Mouse (Mus musculus) liver, embryonic 15.5 days (tissue): ENCODE results near the gene Cd302. TPM values are rescaled to one million over a fixed set of nuclear protein-coding genes. Genes with fewer than 3 reads are reported as not detected.

Experiments
- ATAC-seq: fragments of 200-750 bp; cut with Nextera tagmentation; 2 replicates; pipeline ENCODE4 v1.8.0; 2017; ENCODE audit warnings: moderate number of reproducible peaks, mild to moderate bottlenecking, moderate library complexity; ENCODE audit not compliant: insufficient read depth
- H3K27ac ChIP-seq: fragments of 300-500 bp; sonication (generic); replicated peaks from 2 replicates; pipeline ENCODE4 v1.5.1; 2015; ENCODE audit warnings: mild to moderate bottlenecking, inconsistent platforms
- H3K27me3 ChIP-seq: fragments of 300-500 bp; sonication (generic); 2 replicates; pipeline ENCODE4 v1.6.1; 2015; ENCODE audit warnings: mild to moderate bottlenecking, inconsistent platforms
- H3K36me3 ChIP-seq: fragments of 300-500 bp; sonication (generic); replicated peaks from 2 replicates; pipeline ENCODE4 v1.6.1; 2015; ENCODE audit warnings: moderate library complexity, mild to moderate bottlenecking, inconsistent platforms
- H3K4me1 ChIP-seq: fragments of 300-500 bp; sonication (generic); replicated peaks from 2 replicates; pipeline ENCODE4 v1.6.1; 2015; ENCODE audit warnings: inconsistent platforms
- H3K4me2 ChIP-seq: fragments of 300-500 bp; sonication (generic); 2 replicates; pipeline ENCODE4 v1.6.1; 2015; ENCODE audit warnings: moderate library complexity, mild to moderate bottlenecking, inconsistent platforms
- H3K4me3 ChIP-seq: fragments of 300-500 bp; sonication (generic); replicated peaks from 2 replicates; pipeline ENCODE4 v1.5.1; 2015; ENCODE audit warnings: mild to moderate bottlenecking, inconsistent platforms
- H3K9ac ChIP-seq: fragments of 300-500 bp; sonication (generic); 2 replicates; pipeline ENCODE4 v1.6.1; 2015; ENCODE audit warnings: moderate library complexity, mild to moderate bottlenecking, inconsistent platforms
- H3K9me3 ChIP-seq: fragments of 300-500 bp; sonication (generic); replicated peaks from 2 replicates; pipeline ENCODE4 v1.6.1; 2016; ENCODE audit warnings: inconsistent platforms
- WGBS: fragments of 180-500 bp; shearing (Covaris S2); methylation state at CpG from one replicate; pipeline ENCODE4 v1.1.7; 2015; ENCODE audit warnings: mixed read lengths; ENCODE audit not compliant: insufficient replicate concordance; 5-methylcytosine and 5-hydroxymethylcytosine counted together
- polyA plus RNA-seq: library from polyadenylated mRNA; unstranded; fragments of >200 nt; fragmentation: Nextera tagmentation; extraction: Ambion mirVana; gene quantifications from 2 replicates; pipeline ENCODE4 v1.2.1, GENCODE M21; 2015

Cd302 gene
- polyA plus RNA-seq: 91.1 and 91.3 TPM in 2 replicates

DNA sequence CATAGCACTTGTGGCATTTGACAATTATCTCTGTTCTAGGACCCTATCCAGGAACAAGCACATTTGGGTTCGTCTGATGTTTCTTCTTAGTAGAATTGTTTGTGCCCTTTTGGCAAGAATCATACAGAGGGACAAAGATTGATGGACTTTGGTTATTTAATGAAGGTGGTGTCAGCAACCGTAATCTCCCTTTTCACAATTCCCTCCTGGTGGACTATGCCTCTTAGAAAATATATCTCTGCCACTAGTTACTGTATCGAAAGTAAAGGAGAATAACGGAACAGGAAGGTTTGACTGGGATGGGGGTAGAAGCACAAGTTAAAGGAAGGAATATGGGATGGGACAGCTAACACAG lies at the start of gene Cd302:
Gene Cd302 (minus strand): TSS at position 22 of the 355 bp plus-strand sequence.
- no peaks in the 10 kb centered on the region for H3K36me3 ChIP-seq
- H3K27ac ChIP-seq: peak within 1 kb of the TSS; percentile 79
- H3K4me3 ChIP-seq: peak within 1 kb of the TSS; percentile 51
- 32% methylated on average over 4 of the region's 4 CpGs for WGBS
- H3K9me3 ChIP-seq: no peaks in the 10 kb centered on the region
- peaks cover 7% of the 10 kb centered on the region; the same call in 1 of the 2 replicates for H3K4me1 ChIP-seq
- ATAC-seq: peak; percentile 39; the same call in 1 of the 2 replicates
- peak within 1 kb of the TSS; percentile 30; the same call in 1 of the 2 replicates for H3K9ac ChIP-seq
- peaks cover 28% of the 10 kb centered on the region for H3K27me3 ChIP-seq
- H3K4me2 ChIP-seq: peak within 1 kb of the TSS; percentile 64

DNA sequence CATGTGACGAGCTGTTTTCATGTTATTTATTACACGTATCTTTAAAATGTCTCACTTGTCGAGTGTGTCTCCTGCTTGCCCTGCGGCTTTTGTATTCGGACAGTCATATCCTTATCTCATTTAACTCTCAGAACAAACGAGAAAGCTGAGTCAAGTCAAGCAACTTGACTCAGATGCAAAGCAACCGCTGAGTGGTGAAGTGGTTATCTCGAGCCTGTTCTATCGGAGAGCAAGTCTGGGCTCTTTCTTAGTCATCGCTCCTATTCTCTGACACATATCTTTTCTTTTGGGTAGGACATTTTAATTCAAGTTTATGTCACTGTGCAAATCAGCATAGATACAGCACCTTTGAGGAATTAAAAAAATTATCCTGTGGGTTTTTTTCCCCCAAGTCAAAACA lies 44.4 kb upstream of the Cd302 start:
- H3K36me3 ChIP-seq: no peaks in the 10 kb centered on the region
- 64% methylated on average over 10 of the region's 10 CpGs for WGBS
- no peak overlapping the region for H3K9ac ChIP-seq
- no peak overlapping the region for H3K4me3 ChIP-seq
- no peak overlapping the region for H3K4me2 ChIP-seq
- H3K27ac ChIP-seq: no peak overlapping the region
- no peak for ATAC-seq
- H3K4me1 ChIP-seq: no peaks in the 10 kb centered on the region
- no peaks in the 10 kb centered on the region for H3K9me3 ChIP-seq
- H3K27me3 ChIP-seq: no peaks in the 10 kb centered on the region

DNA sequence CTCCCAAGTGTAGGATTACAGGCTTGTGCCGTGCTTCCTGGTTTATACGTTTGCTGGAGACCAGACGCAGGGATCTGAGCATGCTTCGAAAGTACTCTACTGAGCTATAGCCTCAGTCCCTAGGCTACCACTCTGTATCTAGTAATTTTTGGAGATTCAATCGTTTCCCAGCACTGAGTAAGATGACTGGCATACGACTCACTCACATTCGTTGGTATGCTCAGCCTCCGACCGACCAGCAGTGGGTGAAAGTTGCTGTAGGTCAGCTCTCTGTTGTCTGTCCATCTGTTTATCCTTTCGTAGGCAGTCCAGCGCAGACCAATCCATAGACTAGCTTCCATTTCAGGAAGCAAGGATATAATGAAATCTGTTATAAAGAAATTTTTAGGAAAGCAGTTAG lies 43.3 kb upstream of the Cd302 start:
- 72% methylated on average over 11 of the region's 11 CpGs for WGBS
- Histone ChIP-seq H3K27ac (no peak overlapping the region), H3K4me1 (no peaks in the 10 kb centered on the region), H3K27me3 (no peaks in the 10 kb centered on the region), H3K9me3 (no peaks in the 10 kb centered on the region), H3K4me2 (no peak overlapping the region), H3K36me3 (no peaks in the 10 kb centered on the region), H3K9ac (no peak overlapping the region), H3K4me3 (no peak overlapping the region)
- ATAC-seq: no peak

DNA sequence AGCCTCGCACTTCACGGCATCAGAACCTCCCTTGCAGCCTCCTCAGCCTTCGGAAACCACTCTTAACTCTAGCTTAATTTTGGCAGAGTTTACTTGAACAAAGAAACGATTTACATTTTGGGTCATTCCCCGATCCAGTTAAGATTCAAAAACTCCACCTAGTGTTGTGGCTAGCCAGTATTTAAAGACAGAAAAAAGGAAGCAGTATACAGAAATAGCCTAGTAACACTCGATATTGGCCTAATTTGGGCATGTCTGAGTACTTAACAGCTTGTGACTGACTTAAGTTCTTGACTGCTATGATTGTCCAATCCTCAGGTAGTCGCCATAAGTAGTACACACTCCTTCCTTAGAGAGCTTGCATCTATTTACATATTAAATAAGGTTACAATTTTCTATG lies 42.7 kb upstream of the Cd302 start:
- H3K4me2 ChIP-seq: no peak overlapping the region
- H3K4me3 ChIP-seq: no peak overlapping the region
- H3K4me1 ChIP-seq: no peaks in the 10 kb centered on the region
- 58% methylated on average over 7 of the region's 7 CpGs for WGBS
- no peak overlapping the region for H3K27ac ChIP-seq
- ATAC-seq: no peak
- no peak overlapping the region for H3K9ac ChIP-seq
- no peaks in the 10 kb centered on the region for H3K36me3 ChIP-seq
- no peaks in the 10 kb centered on the region for H3K27me3 ChIP-seq
- no peaks in the 10 kb centered on the region for H3K9me3 ChIP-seq

DNA sequence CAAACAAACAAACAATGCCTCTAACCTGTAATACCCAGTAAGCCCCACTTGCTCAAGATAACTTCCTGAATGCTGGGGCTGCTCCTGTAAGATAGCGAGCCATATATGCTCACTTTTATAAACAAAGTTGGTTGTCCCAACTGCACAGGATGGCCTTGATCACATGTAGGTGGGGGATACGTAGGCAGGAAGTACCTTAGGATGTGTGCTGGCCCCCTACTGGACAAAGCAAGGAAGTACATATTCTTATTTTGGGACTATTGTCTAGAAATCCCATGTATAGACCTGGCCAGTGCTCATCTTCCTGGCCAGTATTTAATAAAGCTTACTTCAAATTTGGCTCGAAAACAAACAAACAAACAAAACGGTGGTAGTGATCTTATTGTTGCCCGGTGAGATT lies 39.1 kb upstream of the Cd302 start:
- Histone ChIP-seq H3K9me3 (no peaks in the 10 kb centered on the region), H3K27ac (no peak overlapping the region), H3K4me3 (no peak overlapping the region), H3K4me1 (no peaks in the 10 kb centered on the region), H3K36me3 (0 out of 2 replicates have a peak, but pooled peaks cover 2% of the 10 kb centered on the region), H3K9ac (no peak overlapping the region), H3K27me3 (no peaks in the 10 kb centered on the region), H3K4me2 (no peak overlapping the region)
- ATAC-seq: no peak
- 48% methylated on average over 5 of the region's 5 CpGs for WGBS

DNA sequence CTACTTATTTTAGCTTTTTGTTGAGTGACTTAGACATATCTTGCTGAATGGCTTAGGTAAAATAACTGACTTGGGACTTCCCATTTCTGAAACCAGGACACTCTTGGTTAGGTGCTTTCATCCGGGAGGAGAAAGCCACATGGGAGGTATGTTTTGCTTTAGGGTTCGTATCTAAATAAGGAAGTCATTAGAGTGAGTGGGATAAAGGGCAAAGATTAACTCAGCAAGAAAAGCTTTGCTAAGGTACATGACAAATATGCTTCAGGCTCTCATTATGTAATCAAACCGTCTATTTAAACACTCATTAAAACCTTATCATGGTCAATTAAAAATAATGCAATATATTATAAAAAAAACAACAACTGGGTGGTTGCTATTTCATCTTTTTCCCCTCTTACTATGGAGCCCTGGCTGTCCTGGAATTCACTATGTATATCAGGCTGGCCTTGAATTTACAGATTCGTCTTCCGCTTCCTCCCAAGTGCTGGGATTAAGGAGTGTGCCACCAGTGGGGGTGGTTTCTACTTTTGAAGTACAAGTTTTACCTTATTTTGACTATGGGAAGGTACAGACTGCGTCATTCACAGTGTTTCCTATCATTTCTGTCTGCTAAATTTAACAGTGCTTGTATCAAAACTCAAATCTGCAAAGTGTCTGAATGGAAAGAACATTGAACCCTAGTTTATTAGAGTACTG lies 37.9 kb upstream of the Cd302 start:
- Histone ChIP-seq H3K9ac (no peak overlapping the region), H3K4me1 (no peaks in the 10 kb centered on the region), H3K27ac (no peak overlapping the region), H3K9me3 (no peaks in the 10 kb centered on the region), H3K4me2 (no peak overlapping the region), H3K4me3 (no peak overlapping the region), H3K27me3 (no peaks in the 10 kb centered on the region), H3K36me3 (0 out of 2 replicates have a peak, but pooled peaks cover 6% of the 10 kb centered on the region)
- ATAC-seq: no peak
- 58% methylated on average over 6 of the region's 6 CpGs for WGBS

DNA sequence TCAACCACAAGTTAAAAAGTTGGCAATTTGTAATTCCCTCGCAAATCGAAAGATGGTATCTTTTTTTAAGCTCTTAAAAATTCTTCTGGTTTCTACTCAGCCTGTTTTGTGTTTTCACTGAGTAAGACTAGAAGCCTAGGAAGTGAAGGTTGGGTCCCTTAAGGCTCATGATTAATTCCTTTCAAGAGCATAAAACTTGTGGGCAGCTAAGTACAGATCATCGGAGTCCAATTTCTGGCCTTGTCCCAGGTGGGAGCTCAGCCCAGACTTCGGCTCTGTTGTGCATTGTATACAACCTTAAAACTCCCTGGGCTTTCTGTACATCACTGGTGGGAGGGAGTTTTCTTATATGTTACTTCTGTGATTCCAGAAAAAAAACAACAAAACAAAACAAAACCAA lies 19.5 kb upstream of the Cd302 start:
- no peak for ATAC-seq
- no peaks in the 10 kb centered on the region for H3K9me3 ChIP-seq
- H3K4me2 ChIP-seq: no peak overlapping the region
- no peak overlapping the region for H3K4me3 ChIP-seq
- H3K4me1 ChIP-seq: no peaks in the 10 kb centered on the region
- H3K27ac ChIP-seq: no peak overlapping the region
- H3K36me3 ChIP-seq: peaks cover 4% of the 10 kb centered on the region
- H3K27me3 ChIP-seq: no peaks in the 10 kb centered on the region
- no peak overlapping the region for H3K9ac ChIP-seq
- WGBS: 88% methylated on average over 4 of the region's 4 CpGs

DNA sequence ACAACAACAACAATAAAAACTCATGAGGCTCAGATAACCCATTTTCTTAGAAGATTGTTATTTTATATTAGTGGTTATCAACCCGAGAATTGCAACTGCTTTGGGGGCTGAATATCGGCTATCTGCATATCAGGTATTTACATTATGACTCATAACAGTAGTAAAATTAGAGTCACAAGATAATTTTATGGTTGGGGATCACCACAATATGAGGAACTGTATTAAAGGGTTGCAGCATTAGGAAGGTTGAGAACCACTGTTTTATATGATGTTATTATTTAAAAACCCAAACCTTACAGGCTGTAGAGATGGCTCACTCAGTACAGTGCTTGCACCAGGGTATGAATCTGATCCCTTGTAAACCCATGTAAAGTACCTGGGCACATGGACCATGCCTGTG lies 15.0 kb upstream of the Cd302 start:
- Histone ChIP-seq H3K4me2 (no peak overlapping the region), H3K9ac (no peak overlapping the region), H3K4me1 (no peaks in the 10 kb centered on the region), H3K9me3 (no peaks in the 10 kb centered on the region), H3K36me3 (peaks cover 10% of the 10 kb centered on the region), H3K27me3 (no peaks in the 10 kb centered on the region), H3K4me3 (no peak overlapping the region), H3K27ac (no peak overlapping the region)
- 63% methylated on average over 2 of the region's 2 CpGs for WGBS
- no peak for ATAC-seq

DNA sequence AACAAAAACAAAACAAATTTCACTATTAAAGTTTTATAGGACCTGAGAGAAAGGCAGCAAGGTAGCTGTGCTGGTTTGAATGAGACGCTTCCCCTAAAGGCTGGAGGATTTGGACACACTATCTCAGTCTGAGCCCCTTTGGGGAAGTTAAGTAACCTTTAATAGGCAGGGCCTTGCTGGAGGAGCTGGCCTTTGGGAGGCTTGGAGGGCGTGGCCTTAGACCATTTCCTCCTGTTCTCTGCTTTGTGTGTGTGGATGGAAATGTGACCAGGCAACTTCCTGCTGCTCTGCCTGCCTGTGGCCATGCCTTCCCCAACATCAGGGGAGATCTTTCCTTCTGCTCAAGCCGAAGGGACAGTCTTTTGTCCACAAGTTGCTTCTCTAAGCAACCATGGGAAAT lies 14.0 kb upstream of the Cd302 start:
- Histone ChIP-seq H3K36me3 (peaks cover 10% of the 10 kb centered on the region), H3K4me1 (no peaks in the 10 kb centered on the region), H3K27me3 (no peaks in the 10 kb centered on the region), H3K4me2 (no peak overlapping the region), H3K4me3 (no peak overlapping the region), H3K27ac (no peak overlapping the region), H3K9ac (no peak overlapping the region), H3K9me3 (no peaks in the 10 kb centered on the region)
- ATAC-seq: no peak
- WGBS: 27% methylated on average over 3 of the region's 3 CpGs

DNA sequence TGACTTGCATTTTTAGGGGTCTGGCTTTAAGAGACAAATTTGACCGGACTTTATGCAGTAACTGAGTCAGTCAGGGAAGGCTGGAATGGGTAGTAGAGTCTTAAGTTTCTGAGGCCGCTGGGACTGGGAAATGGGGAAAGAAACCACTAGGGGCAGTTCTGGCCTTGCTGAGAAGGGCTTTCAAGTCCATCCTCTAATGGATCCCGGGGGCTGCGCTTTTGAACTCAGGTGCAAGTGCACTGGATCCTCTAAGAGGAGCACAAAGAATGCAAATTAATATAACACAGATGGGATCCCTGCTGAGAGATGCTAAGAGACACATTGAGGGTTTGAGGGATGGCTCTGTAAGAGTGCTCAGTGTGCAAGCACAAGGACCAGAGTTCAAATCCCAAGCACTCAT lies 7.1 kb upstream of the Cd302 start:
- ATAC-seq: no peak
- WGBS: 67% methylated on average over 4 of the region's 4 CpGs
- H3K4me2 ChIP-seq: no peak overlapping the region
- no peak overlapping the region for H3K4me3 ChIP-seq
- H3K27me3 ChIP-seq: no peaks in the 10 kb centered on the region
- H3K9me3 ChIP-seq: no peaks in the 10 kb centered on the region
- no peaks in the 10 kb centered on the region for H3K36me3 ChIP-seq
- no peak overlapping the region for H3K27ac ChIP-seq
- H3K9ac ChIP-seq: no peak overlapping the region
- H3K4me1 ChIP-seq: 0 out of 2 replicates have a peak, but pooled peaks cover 3% of the 10 kb centered on the region

DNA sequence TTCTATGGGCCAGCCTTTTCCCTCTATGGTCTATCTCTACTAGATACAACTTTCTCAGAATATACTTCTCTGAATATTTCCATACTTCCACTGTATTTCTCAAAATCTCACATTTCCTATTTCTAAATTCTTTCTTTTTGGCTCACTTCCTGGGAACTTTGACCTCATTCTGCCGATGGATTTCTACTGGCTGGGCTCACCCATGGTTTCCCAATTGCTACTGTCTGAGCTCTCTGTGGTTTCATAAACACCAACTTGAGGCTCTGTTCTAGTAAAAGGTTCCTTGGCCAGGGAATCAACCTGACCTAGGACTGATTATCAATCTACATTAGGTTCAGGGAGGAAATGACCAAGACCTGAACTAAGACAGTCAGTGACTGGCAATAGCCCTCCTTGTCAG lies 5.2 kb upstream of the Cd302 start:
- no peaks in the 10 kb centered on the region for H3K9me3 ChIP-seq
- no peak overlapping the region for H3K4me3 ChIP-seq
- H3K4me1 ChIP-seq: 0 out of 2 replicates have a peak, but pooled peaks cover 3% of the 10 kb centered on the region
- H3K36me3 ChIP-seq: no peaks in the 10 kb centered on the region
- H3K4me2 ChIP-seq: no peak overlapping the region
- WGBS: 45% methylated on average over 1 of the region's 1 CpGs
- ATAC-seq: no peak
- no peak overlapping the region for H3K9ac ChIP-seq
- no peak overlapping the region for H3K27ac ChIP-seq
- H3K27me3 ChIP-seq: peaks cover 12% of the 10 kb centered on the region

DNA sequence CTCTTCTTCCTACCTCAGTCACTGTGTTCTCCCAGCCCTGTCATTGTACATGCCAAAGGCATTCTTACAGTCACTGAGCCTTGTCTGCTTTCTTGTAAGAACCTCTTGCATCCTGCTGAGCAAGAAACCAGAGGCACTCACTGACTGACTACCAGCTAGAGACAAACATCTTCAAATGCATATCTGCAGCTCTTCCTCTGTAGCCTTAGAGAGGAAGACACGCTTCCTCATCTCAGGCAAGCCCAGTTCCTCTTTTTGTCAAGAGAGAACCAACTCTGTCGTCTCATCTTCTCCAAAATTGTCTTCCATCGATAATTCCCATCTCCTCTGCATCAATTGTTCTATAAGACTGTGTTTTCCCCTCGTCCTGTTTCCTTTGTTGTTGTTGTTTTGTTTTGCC lies 4.3 kb upstream of the Cd302 start:
- WGBS: 18% methylated on average over 4 of the region's 4 CpGs
- no peak overlapping the region for H3K9ac ChIP-seq

More for the DNA sequence above, 4.3 kb upstream of the Cd302 start:
- H3K4me1 ChIP-seq: 0 out of 2 replicates have a peak, but pooled peaks cover 5% of the 10 kb centered on the region
- H3K4me3 ChIP-seq: no peak overlapping the region
- H3K27ac ChIP-seq: no peak overlapping the region
- H3K27me3 ChIP-seq: peaks cover 20% of the 10 kb centered on the region
- no peak for ATAC-seq
- H3K9me3 ChIP-seq: no peaks in the 10 kb centered on the region
- no peak overlapping the region for H3K4me2 ChIP-seq
- no peaks in the 10 kb centered on the region for H3K36me3 ChIP-seq
